Mouse (Mus musculus): ENCODE results near the gene Ptrhd1.

DNA sequence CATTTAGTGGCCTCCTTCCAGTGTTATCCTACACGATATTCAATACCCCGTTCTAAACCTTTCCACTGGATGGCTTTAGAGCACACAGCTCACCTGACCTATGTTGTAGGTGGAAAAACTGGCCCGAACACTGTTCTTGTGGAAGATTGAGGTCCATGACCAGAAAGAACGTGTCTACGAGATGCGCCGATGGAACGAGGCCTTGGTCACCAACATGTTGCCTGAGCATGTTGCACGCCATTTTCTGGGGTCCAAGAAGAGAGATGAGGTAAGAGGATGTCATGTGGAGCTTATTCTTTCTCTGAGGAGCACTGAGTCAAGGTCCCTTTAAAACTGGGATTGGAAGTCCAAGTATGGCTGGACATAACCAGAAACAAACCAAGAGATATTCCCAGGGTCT lies 24.6 kb upstream of the Ptrhd1 start:
- TF ChIP-seq POLR2A (IDR thresholded peaks at IDR 0.05; ENCODE audit: borderline replicate concordance, insufficient read depth, low read length) (no peak), CTCF (IDR thresholded peaks at IDR 0.05; ENCODE audit: borderline replicate concordance, insufficient read depth, low read depth, low read length) (no peak)
